Mouse (Mus musculus) left cerebral cortex, postnatal 36 days (tissue): ENCODE measurements around the gene 2810408A11Rik. TPM values are rescaled to one million over a fixed set of nuclear protein-coding genes. Genes with fewer than 3 reads are reported as not detected.

Experiments used
- DNase-seq, 2 experiments: peaks; one replicate each; pipeline ENCODE4 v3.0.0; 2021 to 2022; ENCODE audit warnings: low spot score in 2 of 2, mixed read lengths in 1 of 2
- intact Hi-C: fragments of 180-260 bp; cut with DNase I; formaldehyde crosslinking; loops from one replicate; pipeline ENCODE4 v1.15.1; 2025
- total RNA-seq, 2 experiments: library from RNA; stranded (reverse); gene quantifications; 2 replicates each; pipeline ENCODE4 v1.2.3; 2021

2810408A11Rik gene
- under 1 TPM in 1 of 2 experiments, not detected in 1; 0.64 TPM for total RNA-seq

DNA sequence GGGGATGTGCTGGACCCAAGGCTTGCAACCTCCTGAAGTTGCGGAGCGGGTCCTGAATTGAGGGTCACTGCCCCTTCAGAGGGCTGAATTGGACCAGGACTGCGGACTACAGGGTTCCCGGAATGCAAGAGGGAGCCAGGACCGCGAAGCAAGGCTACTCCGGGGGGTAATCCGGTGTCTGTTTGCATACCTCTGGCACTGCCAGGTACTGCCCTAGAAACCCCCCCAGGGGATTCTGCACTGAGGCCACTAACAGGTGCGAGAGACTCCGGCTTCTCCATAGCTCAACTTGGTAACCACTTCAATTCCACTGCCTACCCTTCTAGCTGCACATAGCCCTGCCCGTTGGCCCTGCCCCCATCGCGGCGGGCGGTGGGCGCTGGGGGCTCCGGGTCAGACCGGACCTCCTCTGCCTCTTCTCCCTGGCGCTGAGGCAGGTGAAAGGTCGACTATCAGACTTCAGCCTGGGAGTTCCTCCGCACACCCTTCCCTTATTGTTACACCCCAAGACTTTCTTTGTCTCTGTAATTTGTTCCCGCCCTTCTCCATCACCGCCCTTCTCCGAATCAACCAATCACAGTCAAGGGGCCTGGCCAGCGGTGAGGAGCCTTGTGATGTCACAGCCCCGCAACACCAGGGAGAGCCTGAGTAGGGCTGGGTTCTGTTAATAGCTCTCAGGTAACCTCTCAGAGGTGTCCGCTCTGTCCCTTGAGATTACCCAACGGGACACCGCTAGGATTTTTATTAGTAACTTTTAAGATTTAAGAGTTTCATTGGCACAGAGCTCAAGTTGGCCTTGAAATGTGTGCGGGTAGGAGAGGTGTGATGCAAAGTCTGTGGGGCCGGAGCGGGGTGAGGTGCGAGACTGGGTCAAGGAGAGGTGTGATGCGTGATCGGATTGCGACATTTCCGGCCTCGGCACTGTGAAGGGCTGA, at the start of gene 2810408A11Rik, which contains the start of gene Neurl4:
2810408A11Rik (minus strand) TSS at position 517 of the 935 bp plus-strand sequence.
Neurl4 (plus strand) TSS at position 602 of the 935 bp plus-strand sequence.
- intact Hi-C loops = loop anchor here (1.0 to 5.0 kb wide), 3 partner anchors 21 to 218 kb away; partner anchors contain the start of genes Eif5a, Nlgn2, Senp3 and Tmem256
- peak; percentile 87 to 88 for DNase-seq

DNA sequence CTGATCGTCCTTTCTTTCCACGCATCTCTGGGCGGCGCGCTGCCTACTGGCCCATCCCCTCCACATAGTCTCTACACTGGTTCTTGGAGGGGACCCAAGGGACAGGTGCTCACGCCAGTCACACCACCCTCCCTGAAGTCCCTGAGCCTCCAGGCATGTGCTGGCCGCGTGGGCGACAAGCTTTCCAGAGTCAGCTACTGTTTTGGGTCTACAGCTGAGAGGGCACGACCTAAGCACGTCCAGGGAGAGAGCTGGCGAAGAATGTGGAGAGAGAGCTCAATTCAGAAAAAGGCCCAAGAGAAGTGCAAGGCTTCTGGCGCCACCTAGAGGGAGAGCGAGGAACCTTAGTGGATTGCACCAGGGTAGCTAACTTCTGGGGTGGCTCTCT, 48.0 kb upstream of the 2810408A11Rik start:
- intact Hi-C loops = loop anchor here (2.0 kb wide), 1 partner anchor 14 kb away; the partner anchor contains the start of gene Ybx2
- peak; percentile 59 to 70 for DNase-seq

DNA sequence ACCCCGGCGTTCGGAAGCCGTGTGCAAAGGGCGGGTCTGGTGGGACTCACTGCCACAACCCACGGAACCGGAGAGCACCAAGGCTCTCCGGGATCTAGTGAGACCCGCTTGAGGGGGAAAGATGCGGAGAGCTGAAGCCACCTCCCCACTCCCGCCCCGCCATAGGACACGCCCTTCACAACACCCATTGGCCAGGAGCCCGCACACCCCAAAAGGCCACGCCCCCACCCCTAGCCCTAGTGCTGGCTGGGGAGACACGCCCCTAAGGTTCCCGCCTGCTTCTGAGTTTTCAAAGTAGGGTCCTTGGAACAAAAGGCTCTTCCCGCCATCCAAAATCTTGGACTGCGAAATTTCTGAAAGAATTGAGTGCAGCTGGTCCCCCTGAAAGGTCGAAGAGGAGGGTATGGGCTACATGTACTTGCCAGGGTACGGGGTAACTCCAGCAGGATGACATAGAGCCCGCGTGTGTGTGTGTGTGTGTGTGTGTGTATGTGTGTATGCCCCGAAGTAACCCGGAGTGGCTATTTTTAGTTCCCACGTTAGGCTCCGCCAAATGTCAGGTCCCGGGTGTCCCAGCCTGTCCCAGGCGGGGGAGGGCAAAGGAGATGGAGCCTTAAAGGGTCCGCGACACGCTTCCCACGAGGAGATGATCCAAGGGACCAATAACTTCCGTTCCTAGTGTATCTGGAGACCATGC, 47.4 kb upstream of the 2810408A11Rik start, which contains the start of gene Slc2a4:
Slc2a4 (minus strand) TSS at position 123 of the 697 bp plus-strand sequence.
- intact Hi-C loops = loop anchor here (2.0 kb wide), 1 partner anchor 13 kb away; the partner anchor contains the start of gene Ybx2
- DNase-seq = peak; percentile 35 to 50

DNA sequence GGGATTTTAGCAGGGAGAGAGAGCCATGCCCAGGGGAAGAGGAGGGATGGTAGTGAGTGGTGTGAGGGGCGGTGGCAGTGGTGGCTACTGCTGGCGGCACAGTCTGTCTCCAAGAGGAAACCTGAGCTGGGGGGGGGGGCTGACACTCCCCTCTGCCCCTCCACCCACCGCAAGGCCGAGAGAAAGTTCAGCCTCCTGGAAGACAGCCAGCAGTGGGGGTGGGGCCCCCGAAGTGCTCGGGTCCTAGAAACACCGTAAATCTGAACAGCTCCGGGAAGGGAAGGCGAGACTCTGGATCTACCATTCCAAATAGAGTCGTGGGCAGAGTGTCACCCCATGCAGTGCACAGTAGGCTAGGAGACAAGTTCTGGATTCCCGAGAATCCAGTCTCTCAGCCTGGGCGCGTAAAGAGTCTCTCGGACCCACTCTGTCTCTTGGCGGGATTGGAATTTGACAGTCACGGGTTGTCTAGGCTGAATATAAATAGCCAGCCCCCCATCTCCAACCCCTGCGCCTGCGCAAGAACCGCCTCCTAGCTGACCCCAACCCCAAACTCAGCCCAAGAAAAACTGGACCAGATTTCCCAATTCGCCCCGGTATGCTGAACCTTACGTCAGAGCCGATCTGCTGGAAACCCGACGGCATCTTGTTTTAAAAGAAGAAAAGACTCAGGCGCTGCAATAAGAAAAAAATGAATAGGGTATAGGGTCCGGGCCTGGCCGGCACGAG, 46.7 kb upstream of the 2810408A11Rik start:
- DNase-seq = no peak

DNA sequence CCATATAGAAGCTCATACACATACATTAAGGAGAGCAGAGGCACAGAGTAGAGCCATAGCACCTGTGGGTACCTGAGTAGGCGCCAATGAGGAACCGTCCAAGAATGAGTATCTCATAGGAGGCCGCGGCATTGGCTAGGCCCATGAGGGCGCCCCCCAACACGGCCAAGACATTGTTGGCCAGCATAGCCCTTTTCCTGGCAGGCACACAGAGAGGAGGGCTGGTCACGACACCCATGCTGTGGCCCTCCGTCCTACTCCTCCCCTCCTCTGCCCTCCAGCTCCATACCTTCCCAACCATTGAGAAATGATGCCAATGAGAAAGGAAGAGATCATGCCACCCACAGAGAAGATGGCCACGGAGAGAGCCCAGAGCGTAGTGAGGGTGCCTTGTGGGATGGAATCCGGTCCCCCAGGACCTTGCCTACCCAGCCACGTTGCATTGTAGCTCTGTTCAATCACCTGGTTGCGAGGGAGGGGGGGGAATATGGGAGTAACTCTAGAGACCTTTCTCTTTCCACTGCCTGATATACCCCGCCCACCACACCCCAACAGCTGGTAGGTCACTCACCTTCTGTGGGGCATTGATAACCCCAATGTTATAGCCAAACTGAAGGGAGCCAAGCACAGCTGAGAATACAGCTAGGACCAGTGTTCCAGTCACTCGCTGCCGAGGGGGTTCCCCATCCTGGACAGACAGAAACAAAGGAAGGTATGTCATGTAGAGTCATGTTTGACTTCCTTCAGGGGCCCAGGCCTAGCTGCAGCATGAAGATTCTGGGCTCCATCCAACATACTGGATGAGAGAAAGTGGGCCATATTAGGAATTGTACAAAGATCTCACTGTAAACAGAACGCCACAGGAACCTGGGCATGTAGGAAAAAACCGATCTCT, 45.5 kb upstream of the 2810408A11Rik start:
- no peak for DNase-seq
- intact Hi-C loops = no loop called here

More for the DNA sequence above, 46.7 kb upstream of the 2810408A11Rik start:
- intact Hi-C loops = loop anchor here (2.0 kb wide), 1 partner anchor 13 kb away; the partner anchor contains the start of gene Ybx2

DNA sequence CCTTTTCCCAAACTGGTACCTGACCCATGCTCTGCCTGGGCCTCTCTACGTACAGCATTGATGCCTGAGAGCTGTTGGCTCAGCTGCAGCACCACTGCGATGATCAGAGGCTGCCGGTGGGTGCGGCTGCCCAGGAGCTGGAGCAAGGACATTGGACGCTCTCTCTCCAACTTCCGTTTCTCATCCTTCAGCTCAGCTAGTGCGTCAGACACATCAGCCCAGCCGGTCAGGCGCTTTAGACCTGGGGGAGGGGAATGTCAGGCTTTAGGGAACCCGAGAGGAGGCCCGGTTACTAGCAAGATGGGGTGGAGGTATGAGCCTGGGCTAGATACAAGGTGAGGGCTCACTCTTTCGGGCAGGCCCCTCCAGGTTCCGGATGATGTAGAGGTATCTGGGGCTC, 44.4 kb upstream of the 2810408A11Rik start:
- intact Hi-C loops = no loop called here
- DNase-seq = no peak

DNA sequence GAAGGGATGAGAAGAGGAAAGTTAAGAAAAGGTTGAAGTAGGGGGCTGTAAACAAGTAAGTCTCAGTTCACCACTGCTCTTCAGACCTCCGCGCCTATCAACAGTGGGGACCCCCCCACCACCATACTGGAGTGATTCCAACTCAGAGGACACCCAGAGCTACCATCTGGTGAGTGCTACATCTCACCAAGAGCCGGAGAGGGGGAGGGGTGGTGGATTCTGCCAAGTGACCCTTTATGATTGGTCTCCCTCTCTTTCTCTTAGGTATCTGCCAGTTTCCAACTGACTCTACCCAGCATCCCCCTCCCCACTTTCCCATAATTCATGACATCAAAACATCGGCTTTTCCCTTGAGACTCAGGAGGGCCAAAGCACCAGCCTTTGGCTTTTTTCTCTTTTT, 40.2 kb upstream of the 2810408A11Rik start:
- no peak for DNase-seq
- intact Hi-C loops = no loop called here

DNA sequence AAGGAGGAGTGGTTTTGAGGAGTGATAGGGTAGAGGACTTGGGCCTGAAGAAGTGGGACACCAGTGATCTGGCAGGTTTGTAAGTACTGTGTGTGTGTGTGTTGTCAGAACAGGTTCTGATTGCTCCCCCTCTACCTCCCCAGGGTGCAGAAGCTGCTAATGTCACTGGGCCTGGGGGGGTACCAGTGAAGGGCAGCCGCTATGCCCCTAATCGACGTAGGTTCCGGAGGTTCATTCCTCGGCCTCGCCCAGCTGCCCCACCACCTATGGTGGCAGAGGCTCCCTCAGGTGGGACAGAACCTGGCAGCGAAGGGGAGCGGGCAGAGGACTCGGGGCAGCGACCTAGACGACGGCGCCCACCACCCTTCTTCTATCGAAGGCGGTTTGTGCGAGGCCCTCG, 38.9 kb upstream of the 2810408A11Rik start:
- intact Hi-C loops = no loop called here
- DNase-seq = no peak

DNA sequence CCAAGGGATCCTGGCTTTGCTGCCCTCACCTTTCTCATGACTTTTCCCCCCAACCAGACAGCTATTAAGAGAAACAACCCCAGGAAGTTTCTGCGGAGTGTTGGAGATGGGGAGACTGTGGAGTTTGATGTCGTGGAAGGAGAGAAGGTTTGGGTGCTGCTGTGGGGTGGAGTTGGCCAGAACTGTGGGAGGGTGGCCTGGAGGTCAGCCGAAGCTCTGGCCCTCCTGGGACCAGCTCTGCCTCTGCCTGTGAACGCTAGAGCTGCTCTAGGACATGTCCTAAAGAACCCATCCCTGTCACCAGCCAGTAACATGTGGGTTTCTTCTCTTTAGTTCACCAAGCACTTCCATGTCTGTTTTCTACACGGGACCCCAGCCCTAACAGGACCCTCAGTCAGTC, 38.4 kb upstream of the 2810408A11Rik start:
- no peak for DNase-seq
- intact Hi-C loops = no loop called here

DNA sequence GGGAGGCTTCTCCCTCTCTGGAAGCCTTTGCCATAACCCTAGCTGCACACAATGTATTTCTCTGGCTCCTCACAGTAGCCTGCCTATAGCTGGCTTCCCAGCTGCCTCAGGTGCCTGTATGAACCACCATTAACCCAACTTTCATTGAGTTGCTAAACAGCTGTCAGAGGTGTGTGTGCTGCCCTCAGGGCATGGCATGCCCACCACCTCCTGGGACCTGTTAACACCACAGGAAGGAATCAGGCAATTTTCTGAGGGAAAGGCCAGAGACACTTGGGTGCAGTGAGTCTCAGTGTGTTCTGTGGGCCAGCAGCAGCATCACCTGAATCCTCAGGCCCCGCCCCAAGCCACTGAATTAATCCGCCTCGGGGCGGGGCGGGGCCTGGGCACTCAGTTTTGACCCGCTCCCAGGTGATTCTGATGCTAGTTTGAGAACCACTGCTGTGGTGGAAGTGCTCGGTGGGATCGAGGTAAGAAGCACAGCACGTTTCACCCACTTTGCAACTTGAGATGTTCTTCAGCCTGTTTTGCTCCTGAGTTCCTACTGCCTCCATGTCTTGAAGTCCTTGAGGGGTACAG, 37.7 kb upstream of the 2810408A11Rik start:
- intact Hi-C loops = no loop called here
- DNase-seq = no peak

DNA sequence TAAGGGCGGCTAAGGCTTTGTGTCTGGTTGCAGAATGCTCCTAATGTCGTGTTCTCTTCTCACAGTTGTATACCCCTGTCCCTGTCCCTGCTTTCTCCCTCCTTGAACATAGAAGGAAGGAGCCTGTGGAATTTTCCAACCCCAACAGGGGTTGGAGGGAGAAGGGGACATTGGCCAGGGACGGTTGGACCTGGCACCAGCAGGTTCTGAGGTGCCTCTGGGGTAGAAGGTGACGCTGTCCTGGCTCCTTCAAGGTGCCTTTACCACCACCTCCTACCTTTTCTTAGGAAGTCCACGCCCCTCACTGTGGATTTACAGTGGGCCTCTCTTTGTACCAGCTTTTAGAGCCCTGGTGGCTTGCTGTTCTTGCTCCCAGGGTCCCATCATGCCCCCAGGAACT, 37.0 kb upstream of the 2810408A11Rik start:
- DNase-seq = no peak
- intact Hi-C loops = no loop called here

DNA sequence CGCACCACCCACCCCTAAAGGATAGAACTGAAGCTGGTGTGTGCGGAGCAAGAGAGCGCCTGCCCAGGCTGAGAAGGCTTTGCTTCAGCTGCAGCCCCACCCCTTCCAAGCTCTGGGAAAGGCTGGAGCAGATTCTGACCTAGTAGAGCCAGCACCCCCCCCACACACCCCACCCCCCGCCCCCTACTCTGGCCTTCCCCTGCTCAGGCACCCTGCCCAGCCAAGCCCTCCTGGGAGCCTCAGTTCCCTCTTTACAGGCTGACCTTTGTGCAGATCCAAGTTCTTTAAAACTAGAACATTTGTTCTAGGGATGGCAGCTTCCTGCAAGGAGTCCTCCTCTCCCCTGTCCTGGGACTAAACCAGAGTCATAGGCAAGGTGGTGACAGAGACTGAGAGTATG, 36.6 kb upstream of the 2810408A11Rik start:
- intact Hi-C loops = no loop called here
- DNase-seq = no peak

DNA sequence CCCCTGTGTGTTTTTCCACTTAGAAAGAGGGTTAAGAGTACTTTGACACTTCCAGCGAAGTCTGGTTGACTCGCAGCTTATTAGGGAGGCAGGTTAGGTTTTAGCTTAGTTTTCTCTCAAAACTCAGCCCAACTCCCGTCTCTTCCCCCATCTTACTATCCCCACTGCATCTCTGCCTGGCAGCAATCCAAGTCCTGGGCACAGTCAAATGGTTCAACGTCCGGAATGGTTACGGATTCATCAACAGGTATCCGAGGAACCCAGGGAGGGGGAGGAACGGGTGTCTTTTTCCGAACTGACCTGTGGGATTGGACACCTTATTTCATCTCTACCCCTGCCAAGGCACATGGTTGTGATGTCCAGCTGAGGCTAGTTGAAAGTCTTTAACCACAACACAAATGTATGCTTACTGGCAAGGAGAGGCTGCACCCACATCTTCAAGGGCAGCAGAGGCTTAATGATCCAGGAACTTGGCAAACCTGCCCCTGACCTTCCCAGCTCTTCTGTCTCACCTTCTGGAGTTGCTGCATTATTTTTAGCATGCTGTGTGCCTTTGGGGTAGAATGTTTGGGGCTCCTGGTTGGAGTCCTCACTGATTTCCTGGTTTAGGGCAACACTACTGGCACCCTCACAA, 36.0 kb upstream of the 2810408A11Rik start:
- intact Hi-C loops = no loop called here
- DNase-seq = no peak

DNA sequence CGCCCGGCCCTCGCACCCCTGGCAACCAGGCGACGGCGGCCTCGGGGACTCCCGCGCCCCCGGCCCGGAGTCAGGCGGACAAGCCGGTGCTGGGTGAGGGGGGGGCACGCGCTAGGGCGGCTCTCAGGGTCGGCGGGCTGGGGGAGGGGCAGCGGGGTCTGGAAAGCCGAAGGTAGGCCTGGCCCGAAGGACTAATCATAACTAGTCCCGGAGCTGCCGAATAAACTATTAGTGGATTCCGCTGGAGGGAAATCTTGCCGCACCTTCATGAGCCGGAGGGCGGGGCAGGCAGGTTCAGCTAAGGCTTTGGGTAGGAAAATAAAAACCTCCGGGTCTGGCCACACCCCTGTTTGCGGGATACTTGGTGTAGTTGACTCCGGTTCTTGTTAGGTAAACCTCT, 35.4 kb upstream of the 2810408A11Rik start:
- no peak for DNase-seq
- intact Hi-C loops = no loop called here

DNA sequence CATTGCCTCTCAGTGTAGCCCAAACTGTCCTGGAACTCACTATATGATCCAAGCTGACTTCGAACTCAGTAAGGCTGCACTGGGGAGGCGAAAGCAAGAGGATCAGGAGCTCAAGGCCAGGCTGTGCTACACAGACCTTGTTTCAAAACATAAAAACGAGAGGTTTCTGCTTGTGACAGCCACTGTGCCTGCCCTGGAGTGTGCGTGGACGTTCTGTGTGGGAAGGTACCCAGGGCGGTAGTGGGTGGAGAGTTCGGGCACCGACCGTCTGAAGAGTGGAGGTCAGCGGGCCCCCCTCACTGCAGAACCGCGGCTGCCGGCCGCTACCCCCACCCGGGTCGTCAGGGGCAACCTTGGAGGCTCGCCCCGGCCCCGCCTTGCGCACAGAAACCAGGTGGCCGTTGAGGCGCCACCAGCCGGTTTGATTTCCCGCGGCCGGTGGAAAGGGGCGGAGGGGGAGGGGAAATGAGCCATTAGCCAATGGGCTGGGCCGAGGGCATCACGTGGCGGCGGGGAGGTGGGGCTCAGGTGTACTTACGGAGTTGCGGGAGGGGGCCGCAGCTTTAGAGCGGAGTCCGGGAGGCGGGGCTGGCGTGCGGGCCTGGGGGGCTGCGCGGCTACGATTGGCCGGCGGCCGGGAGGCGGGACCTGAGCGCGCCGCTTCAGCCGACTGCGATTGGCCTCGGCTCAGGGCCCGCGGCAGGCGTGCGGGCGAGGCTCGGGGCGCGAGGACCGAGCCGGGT, 34.5 kb upstream of the 2810408A11Rik start, which contains the start of gene Ybx2:
Ybx2 (plus strand) TSS at position 660 of the 743 bp plus-strand sequence.
- DNase-seq = peak; percentile 83 to 88
- intact Hi-C loops = loop anchor here (2.0 kb wide), 1 partner anchor 13 kb away; the partner anchor contains the start of gene Slc2a4

DNA sequence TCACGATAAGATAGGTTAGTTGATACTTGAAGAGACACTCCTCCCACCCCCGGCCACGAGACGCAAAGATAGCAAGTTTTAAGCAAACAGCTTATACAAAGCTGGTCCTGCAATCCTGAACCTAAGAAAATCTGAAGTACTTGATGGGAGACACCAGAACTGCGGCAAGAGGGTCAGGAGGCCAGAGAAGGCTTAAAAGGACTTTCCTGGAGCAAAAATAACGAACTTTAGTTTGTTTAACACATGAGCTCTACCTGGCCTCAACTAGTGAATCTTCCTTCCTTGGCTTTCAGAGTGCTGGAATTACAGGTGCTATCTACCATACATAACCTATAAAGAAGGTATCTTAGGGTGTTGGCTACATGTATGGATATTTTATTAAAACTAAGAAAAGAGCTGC, 33.9 kb upstream of the 2810408A11Rik start:
- intact Hi-C loops = loop anchor here (2.0 to 5.0 kb wide), 3 partner anchors 14 to 278 kb away; partner anchors contain the start of genes Slc16a11 and Slc2a4
- no peak for DNase-seq

DNA sequence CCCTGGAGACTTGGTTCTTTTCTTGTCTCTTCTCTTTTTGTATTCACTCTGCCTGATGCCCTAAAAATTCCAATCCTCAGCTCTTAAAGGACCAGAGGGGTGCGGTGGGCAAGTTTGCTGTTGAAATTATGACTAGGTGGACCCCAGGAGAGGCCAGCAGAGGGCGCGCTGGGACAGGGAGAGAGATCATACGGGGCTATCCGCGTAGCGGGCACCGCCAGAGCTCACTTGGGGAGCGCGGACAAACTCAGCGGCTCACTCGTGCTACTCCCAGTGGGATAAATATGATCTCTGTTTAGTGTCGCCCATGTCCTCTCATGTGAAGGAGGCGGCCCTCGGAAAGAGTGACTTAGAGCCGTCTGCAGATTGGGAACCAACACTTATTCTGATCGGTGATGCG, 33.4 kb upstream of the 2810408A11Rik start:
- intact Hi-C loops = loop anchor here (2.0 to 5.0 kb wide), 3 partner anchors 15 to 278 kb away; partner anchors contain the start of genes Slc16a11 and Slc2a4
- peak; percentile 81 to 86 for DNase-seq
